Mouse (Mus musculus) liver, embryonic 14.5 days (tissue): Measurements from ENCODE around the gene Muc4.

Experiments used
- CTCF ChIP-seq: IDR thresholded peaks from 2 replicates; pipeline ENCODE4 v1.5.1; 2016; ENCODE audit warnings: antibody characterized with exemption, low read depth, control low read depth
- EP300 ChIP-seq: IDR thresholded peaks from 2 replicates; pipeline ENCODE4 v1.6.1; 2016; ENCODE audit warnings: antibody characterized with exemption, low read depth

DNA sequence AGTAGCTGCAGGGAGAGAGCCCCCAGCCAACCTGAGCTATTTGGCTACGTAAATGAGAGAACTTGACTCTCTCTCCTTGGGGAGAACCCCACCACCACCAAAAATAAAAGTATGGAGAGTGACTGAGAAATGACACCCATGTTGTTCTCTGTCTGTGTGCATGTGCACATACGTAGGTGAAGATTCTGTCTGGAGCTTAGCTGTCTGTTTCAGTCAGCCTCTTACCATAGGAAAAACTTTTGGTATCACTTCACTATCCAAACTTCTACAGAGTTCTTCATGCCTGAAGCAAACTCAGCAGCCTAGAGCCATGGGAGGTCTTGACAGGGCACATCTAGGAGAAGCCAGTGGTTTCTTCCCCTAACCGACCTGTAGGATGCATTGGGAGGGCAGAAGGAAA is 2.5 kb upstream of the Muc4 start:
- TF ChIP-seq CTCF (no peak), EP300 (no peak)
